Mouse (Mus musculus) myocyte (in vitro differentiated cells): ENCODE results near the gene Fstl4. TPM values are rescaled to one million over a fixed set of nuclear protein-coding genes. Genes with fewer than 3 reads are reported as not detected.

ENCODE experiments used
- H3K27me3 ChIP-seq: one replicate; pipeline ENCODE4 v1.6.1; 2011; ENCODE audit not compliant: control insufficient read depth, insufficient read depth, insufficient read length
- H3K36me3 ChIP-seq: one replicate; pipeline ENCODE4 v1.6.1; 2011; ENCODE audit not compliant: control insufficient read depth, insufficient read depth
- H3K4me2 ChIP-seq: one replicate; pipeline ENCODE4 v1.6.1; 2011; ENCODE audit warnings: low read depth, control low read depth
- H3K4me3 ChIP-seq: one replicate; pipeline ENCODE4 v1.5.1; 2011; ENCODE audit warnings: mild to moderate bottlenecking, control low read depth, moderate library complexity
- H3K79me2 ChIP-seq: one replicate; pipeline ENCODE4 v1.6.1; 2011; ENCODE audit not compliant: control insufficient read depth, insufficient read depth
- H3ac ChIP-seq: one replicate; pipeline ENCODE4 v1.6.1; 2011; ENCODE audit not compliant: control insufficient read depth, insufficient read length
- CEBPB ChIP-seq: IDR thresholded peaks from 2 replicates; pipeline ENCODE4 v1.6.1; 2011; ENCODE audit warnings: mild to moderate bottlenecking, moderate library complexity; ENCODE audit not compliant: poor library complexity, insufficient read depth, severe bottlenecking
- E2F4 ChIP-seq: IDR thresholded peaks from one replicate; pipeline ENCODE4 v1.6.1; 2011; ENCODE audit warnings: mild to moderate bottlenecking, control low read depth, moderate library complexity; ENCODE audit not compliant: insufficient read depth
- MAX ChIP-seq: IDR thresholded peaks from one replicate; pipeline ENCODE4 v1.6.1; 2011; ENCODE audit warnings: low read depth, mild to moderate bottlenecking, control low read depth
- MYOD1 ChIP-seq, 3 experiments: IDR thresholded peaks; one replicate each; pipeline ENCODE4 v1.6.1; 2011; ENCODE audit warnings: control low read depth in 2 of 3, low read depth in 2 of 3, mild to moderate bottlenecking in 2 of 3, moderate library complexity in 1 of 3; ENCODE audit not compliant: insufficient read length in 2 of 3, control insufficient read depth in 1 of 3
- MYOG ChIP-seq, 3 experiments: IDR thresholded peaks; one replicate each; pipeline ENCODE4 v1.6.1; 2011; ENCODE audit warnings: control low read depth in 2 of 3, low read depth in 2 of 3, mild to moderate bottlenecking in 2 of 3; ENCODE audit not compliant: insufficient read length in 2 of 3, control insufficient read depth in 1 of 3, insufficient read depth in 1 of 3
- POLR2A ChIP-seq: IDR thresholded peaks from one replicate; pipeline ENCODE4 v1.6.1; 2011; ENCODE audit warnings: low read depth, mild to moderate bottlenecking, control low read depth, moderate library complexity; ENCODE audit not compliant: insufficient read length
- POLR2AphosphoS2 ChIP-seq: IDR thresholded peaks from one replicate; pipeline ENCODE4 v1.6.1; 2011; ENCODE audit warnings: low read depth, control low read depth; ENCODE audit not compliant: insufficient read length
- REST ChIP-seq: IDR thresholded peaks from one replicate; pipeline ENCODE4 v1.6.1; 2011; ENCODE audit warnings: mild to moderate bottlenecking, control low read depth, moderate library complexity; ENCODE audit not compliant: insufficient read depth, insufficient read length
- SRF ChIP-seq: IDR thresholded peaks from one replicate; pipeline ENCODE4 v1.6.1; 2011; ENCODE audit warnings: low read depth; ENCODE audit not compliant: control insufficient read depth, insufficient read length
- TCF12 ChIP-seq: IDR thresholded peaks from one replicate; pipeline ENCODE4 v1.6.1; 2011; ENCODE audit warnings: mild to moderate bottlenecking, control low read depth; ENCODE audit not compliant: poor library complexity, insufficient read depth, severe bottlenecking
- TCF3 ChIP-seq: IDR thresholded peaks from one replicate; pipeline ENCODE4 v1.6.1; 2011; ENCODE audit warnings: low read depth, control low read depth; ENCODE audit not compliant: insufficient read length
- USF1 ChIP-seq: IDR thresholded peaks from one replicate; pipeline ENCODE4 v1.6.1; 2011; ENCODE audit warnings: low read depth, mild to moderate bottlenecking, control low read depth, moderate library complexity
- polyA plus RNA-seq: library from polyadenylated mRNA; unstranded; fragments of >200 nt; fragmentation: generic; extraction: Trizol; gene quantifications from one replicate; pipeline ENCODE4 v1.2.1, GENCODE M21; 2012; ENCODE audit warnings: missing spikeins

Fstl4 gene
- polyA plus RNA-seq, 1 experiment: not detected

GRCm38 (mm10) chr11:52886559-52887303 is 122.3 kb downstream of the Fstl4 start:
- H3K4me3 ChIP-seq: no peak overlapping the region
- H3K79me2 ChIP-seq: no peaks in the 10 kb centered on the region
- no peaks in the 10 kb centered on the region for H3K36me3 ChIP-seq
- no peak overlapping the region for H3K4me2 ChIP-seq
- H3ac ChIP-seq: no peak overlapping the region
- H3K27me3 ChIP-seq: peaks cover 6% of the 10 kb centered on the region
- no peak for TF ChIP-seq SRF
- no peak for TF ChIP-seq CEBPB
- no peak for TF ChIP-seq E2F4
- TF ChIP-seq REST: no peak
- no peak for TF ChIP-seq MAX
- no peak for TF ChIP-seq TCF12
- no peak for TF ChIP-seq TCF3

- TF ChIP-seq POLR2AphosphoS2: no peak
- TF ChIP-seq MYOG (IDR thresholded peaks at IDR 0.05; ENCODE audit: control insufficient read depth in 1 of 3, insufficient read depth in 1 of 3, insufficient read length in 2 of 3, low read depth in 2 of 3): no peak
- Histone ChIP-seq H3K27me3 (no peaks in the 10 kb centered on the region), H3K79me2 (no peaks in the 10 kb centered on the region), H3K4me2 (no peak overlapping the region), H3ac (no peak overlapping the region), H3K4me3 (no peak overlapping the region), H3K36me3 (no peaks in the 10 kb centered on the region)
Observed at GRCm38 (mm10) chr11:52888150-52888549, 123.7 kb downstream of the Fstl4 start.

DNA sequence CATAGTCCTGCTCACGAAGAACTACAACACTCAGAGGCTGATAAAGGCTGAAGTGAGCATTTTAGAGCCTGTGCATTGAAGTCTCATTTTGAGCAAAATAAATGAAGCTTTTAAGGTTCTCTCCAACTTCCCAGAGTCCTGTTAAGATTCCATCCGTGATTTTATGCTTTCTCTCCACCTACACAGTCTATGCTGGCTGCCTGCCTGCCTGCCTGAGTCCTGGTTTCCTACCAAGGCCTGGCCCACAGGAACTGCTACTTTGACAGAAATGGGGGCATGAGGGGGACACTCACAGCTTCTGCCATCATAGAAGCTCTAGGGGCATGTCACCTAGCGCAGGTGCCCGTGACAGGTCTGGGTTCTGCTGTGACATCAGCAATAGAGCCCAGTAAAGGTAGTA is 125.1 kb downstream of the Fstl4 start:
- no peak overlapping the region for H3K4me3 ChIP-seq
- H3K27me3 ChIP-seq: no peaks in the 10 kb centered on the region
- no peak overlapping the region for H3K4me2 ChIP-seq
- no peaks in the 10 kb centered on the region for H3K79me2 ChIP-seq
- H3K36me3 ChIP-seq: no peaks in the 10 kb centered on the region
- H3ac ChIP-seq: no peak overlapping the region
- TF ChIP-seq MAX (no peak), POLR2A (no peak), REST (no peak), CEBPB (no peak), MYOD1 (IDR thresholded peaks at IDR 0.05; ENCODE audit: control insufficient read depth in 1 of 3, insufficient read length in 2 of 3, low read depth in 2 of 3) (no peak), MYOG (IDR thresholded peaks at IDR 0.05; ENCODE audit: control insufficient read depth in 1 of 3, insufficient read depth in 1 of 3, insufficient read length in 2 of 3, low read depth in 2 of 3) (no peak), TCF12 (no peak), POLR2AphosphoS2 (no peak), E2F4 (no peak), USF1 (no peak), SRF (no peak), TCF3 (no peak)

GRCm38 (mm10) chr11:52890156-52890555 is 125.7 kb downstream of the Fstl4 start:
- TF ChIP-seq USF1 (no peak), MYOG (IDR thresholded peaks at IDR 0.05; ENCODE audit: control insufficient read depth in 1 of 3, insufficient read depth in 1 of 3, insufficient read length in 2 of 3, low read depth in 2 of 3) (no peak), MYOD1 (IDR thresholded peaks at IDR 0.05; ENCODE audit: control insufficient read depth in 1 of 3, insufficient read length in 2 of 3, low read depth in 2 of 3) (no peak), E2F4 (no peak), SRF (no peak), MAX (no peak), TCF12 (no peak), CEBPB (no peak), POLR2A (no peak), REST (no peak), POLR2AphosphoS2 (no peak), TCF3 (no peak)
- Histone ChIP-seq H3K27me3 (no peaks in the 10 kb centered on the region), H3ac (no peak overlapping the region), H3K4me3 (no peak overlapping the region), H3K79me2 (no peaks in the 10 kb centered on the region), H3K4me2 (no peak overlapping the region), H3K36me3 (no peaks in the 10 kb centered on the region)

DNA sequence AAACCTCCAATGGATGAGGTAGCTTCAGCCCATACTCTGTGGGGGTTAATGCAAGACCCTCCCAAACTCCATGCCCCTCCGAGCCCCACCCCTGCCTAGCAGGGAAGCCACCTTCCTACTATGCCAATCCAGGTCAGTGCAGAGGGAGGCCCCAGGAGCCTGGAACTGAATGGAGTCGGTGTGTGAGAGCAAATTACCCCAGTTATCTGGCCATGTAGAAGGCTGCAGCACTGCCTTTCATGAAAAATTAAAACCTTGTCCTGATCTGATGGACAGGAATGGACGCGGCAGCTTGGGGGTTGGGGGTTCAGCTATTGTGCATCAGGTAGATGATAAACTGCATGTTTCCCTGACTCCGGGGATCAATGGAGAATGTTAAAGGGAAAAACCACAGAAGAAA is 139.7 kb downstream of the Fstl4 start:
- Histone ChIP-seq H3K27me3 (no peaks in the 10 kb centered on the region), H3K4me2 (no peak overlapping the region), H3K36me3 (no peaks in the 10 kb centered on the region), H3K79me2 (no peaks in the 10 kb centered on the region), H3K4me3 (no peak overlapping the region), H3ac (no peak overlapping the region)
- TF ChIP-seq MYOD1 (IDR thresholded peaks at IDR 0.05; ENCODE audit: control insufficient read depth in 1 of 3, insufficient read length in 2 of 3, low read depth in 2 of 3): no peak
- TF ChIP-seq TCF3: no peak
- no peak for TF ChIP-seq TCF12
- TF ChIP-seq SRF: no peak
- TF ChIP-seq USF1: no peak
- TF ChIP-seq POLR2A: no peak
- TF ChIP-seq MAX: no peak
- TF ChIP-seq CEBPB: no peak
- no peak for TF ChIP-seq REST
- no peak for TF ChIP-seq E2F4
- TF ChIP-seq MYOG (IDR thresholded peaks at IDR 0.05; ENCODE audit: control insufficient read depth in 1 of 3, insufficient read depth in 1 of 3, insufficient read length in 2 of 3, low read depth in 2 of 3): no peak
- TF ChIP-seq POLR2AphosphoS2: no peak
